Mouse (Mus musculus): Measurements from ENCODE around the gene Habp2. TPM values are rescaled to one million over a fixed set of nuclear protein-coding genes. Genes with fewer than 3 reads are reported as not detected.
"Not testable (repeated sequence)": the region's sequence is repeated elsewhere in the genome, so short reads cannot be mapped to it uniquely, and the experiment has no call there.

Gene Habp2
- total RNA-seq, 2 experiments from 2014 or later, result 0.33 TPM; not detected in 1

DNA sequence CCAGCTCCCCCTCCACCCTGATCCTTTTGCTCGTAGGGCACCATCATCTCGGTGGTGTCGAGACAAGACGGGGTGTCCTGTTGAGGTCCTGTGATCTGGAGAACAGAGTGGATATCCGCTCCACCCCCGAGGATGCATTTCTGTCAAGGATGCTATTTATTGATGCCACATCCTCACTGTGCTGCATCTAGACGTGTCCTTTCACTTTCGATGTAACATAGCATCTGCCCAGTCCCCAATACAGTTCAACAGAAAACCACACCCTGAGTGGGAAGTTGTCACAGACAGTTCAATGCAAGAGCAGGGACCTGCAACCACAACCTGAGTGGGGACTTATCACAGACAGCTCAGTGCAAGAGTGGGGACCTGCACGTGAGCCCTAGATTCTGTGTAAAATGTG, 9.7 kb downstream of the Habp2 start:
- no peak for DNase-seq

DNA sequence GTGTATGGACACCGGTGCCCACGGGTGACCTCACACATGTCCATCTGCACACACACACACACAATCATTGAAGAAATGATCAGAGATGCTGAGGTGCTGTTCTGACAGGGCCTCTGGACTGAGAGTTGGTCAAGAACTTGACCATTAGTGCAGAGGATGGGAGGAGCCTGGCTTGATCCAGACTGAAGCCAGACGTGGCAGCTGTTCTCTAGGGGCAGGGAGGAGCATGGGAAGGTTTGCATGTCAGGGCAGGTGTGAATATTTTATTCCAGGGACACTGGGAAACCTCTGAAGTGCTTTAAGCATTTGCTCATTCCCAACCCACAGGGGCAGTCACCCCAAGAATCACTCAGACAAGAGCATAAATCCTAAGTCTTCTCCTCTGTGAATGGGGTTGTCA, 10.3 kb downstream of the Habp2 start:
- DNase-seq, result no peak

DNA sequence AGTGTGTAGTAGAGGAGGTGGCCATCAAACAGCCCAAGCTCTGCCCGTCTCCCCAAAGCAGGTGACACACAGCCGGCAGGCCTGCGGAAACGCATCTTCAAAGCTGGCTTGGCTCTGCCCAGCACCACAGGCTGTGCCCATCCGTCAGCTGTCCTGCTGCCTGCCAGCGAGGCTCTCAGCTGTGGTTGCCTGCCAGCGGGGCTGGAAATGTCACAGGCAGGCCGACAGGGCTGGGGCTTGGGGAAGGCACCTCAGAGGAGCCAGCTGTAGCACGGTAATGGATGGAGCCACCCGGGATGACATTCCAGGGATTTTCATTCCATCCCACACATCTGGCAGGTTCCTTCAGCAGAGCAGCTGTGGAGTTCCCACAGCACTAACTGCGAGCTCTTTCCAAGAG, 13.9 kb downstream of the Habp2 start:
- peak; percentile 46 to 72 for DNase-seq

DNA sequence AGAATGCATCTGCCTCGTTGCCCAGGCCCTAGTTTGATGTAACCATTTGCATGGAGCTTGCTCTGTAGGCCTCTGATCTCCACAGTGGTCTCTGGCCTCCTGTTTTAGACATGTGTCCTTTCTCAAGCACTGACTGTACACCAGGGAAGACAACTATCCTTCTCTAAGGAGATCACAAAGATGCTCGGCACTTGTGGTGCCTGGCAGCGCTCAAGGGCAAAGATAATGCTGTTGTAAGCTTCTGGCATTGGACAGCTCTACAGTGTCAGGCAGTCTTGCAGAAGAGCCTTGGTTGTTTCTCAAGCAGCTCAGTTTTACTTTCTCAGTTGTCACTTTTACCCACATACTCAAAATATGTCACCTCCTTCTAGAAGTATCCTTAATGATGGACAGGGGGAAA, 29.6 kb downstream of the Habp2 start:
- peak; percentile 57 to 59 for DNase-seq

DNA sequence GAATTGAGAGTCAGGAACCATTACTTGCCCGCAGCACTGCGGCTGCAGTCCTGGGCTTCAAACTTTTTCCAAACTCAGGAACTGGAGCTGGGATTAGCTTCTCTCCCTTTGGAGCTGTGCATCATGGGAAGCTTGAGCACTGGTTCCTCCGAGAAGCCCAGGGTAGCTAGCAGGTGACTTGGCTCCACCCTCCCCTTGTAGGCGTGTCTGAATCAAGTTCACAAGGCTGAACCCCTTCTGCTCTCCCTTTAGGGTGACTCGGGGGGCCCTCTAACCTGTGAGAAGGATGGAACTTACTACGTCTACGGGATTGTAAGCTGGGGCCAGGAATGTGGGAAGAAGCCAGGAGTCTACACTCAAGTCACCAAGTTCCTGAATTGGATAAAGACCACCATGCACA, 32.3 kb downstream of the Habp2 start:
- DNase-seq, result no peak

DNA sequence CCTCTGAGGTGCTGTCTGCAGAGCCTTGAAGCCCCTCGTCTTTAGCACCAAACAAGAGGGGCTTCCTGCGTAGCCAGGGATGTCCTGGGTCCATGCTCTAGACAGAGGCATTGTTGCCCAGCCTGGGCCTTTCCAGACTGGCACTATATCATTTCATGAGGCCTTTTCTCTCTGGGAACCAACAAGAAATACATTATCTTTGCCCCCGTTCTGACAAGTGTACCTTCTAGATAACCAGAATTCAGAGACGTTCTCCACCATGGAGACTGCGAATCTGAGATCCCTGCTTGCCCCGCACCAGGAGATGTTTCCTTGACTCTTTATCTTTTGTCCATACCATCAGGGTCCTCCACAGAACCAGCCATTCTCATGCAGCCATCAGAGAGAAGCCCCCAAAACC, 32.7 kb downstream of the Habp2 start:
- DNase-seq, result no peak

DNA sequence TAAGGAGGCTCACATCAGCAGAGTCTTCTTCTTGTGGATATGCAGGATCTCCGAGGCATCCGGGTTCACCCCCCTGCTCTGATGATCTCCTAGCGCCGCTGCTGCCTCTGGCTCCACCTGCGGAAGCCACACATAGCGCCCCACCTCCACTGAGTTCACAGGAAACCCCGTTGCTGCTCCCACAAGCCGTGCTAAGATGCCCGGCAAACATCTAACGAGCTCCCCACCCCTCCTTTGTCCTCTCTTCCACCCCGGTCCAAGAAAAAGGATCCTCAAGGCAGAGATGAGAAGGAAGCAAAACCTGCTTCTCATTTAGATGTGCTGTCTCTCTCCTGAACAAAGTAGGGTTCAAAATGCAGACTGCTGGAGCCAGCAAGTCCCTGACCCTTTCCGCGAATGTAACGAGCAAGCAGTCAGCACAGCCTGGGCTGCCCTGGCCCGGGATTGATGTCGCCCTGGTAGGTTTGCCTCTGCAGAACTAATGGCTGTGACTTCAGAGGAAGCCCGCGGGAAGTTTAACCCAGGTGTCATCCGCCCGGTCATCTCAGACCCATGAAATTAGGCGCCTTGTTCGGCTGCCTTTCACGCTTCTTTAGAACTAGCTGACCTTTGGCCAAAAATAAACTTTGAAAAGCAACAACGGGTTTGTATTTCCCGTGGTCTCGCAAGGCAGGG, 33.4 kb downstream of the Habp2 start:
- DNase-seq, result no peak

DNA sequence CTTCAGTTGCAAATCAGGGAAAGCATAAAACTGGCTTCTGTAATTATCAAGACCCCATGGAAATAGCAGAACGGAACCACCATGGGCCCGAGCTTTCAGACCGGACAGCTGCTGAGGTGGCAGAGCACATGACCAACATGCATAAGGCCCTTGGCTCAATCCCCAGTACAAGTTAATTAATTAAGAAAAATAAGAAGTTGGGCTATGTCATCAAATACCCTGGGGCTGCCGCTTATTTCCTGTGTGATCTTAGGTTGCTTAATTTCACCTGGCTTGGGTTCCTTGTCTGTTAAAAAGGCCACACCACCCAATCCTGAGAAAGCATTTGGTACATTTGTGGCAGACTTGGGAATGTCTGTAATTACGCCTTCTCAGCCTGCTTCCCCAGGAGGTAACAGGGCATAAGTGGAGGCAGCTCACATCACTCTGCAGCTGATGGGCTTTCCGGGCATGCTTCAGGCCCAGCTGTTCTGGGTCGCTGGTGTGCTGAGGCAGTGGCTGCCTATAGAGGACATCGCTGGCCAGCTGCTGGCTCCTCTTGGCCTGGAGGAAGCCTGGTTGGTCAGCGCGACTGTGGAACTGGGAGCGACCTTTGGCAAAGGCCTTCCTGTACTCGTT, 34.5 kb downstream of the Habp2 start:
- no peak for DNase-seq

DNA sequence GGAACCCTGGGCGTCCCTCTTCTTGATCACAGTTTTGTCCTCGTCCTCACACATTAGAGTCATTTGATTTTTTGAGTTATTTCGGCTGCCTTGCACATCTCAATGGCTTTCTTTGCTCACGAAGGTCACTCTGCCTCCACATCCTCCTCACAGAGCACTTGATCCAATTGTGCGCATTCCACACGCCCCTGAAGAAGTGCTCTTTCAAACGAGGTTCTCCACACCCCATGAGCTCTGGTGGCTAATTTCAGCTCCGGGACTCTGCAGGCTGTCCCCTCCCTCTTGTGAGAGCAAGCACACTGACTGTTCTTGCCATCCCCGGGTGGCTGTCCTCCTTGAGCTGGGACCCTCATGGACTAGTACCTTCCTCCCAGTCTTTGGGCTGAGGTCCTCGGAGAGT, 38.7 kb downstream of the Habp2 start:
- DNase-seq, result no peak

DNA sequence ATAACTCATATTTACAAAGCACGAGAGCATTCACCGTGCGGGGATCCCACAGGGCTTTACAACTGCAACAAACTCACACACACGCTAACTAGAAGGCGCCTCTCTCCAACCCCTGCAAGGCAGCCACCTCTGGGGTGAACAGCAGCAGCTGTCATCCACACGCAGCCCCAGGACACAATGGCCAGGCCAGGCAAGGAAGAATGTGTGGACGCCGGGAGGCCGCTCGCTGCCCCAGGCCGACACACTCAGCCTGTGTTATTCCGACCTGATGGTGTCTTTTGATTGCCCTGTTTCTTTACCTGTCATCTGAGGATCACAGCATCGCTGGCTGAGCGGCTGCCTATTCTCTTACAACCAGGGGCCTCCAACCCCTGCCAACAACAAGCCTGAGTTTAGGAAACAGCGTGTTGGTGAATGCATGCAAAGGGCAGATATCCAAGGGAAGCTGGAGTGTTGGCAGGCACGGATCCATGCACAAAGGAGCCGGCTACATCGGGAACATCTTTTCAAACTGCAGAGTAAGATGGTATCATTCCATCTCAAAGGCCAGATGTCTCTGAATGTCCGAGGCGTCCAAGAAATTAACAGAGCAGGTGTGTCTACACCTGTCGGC, 39.4 kb downstream of the Habp2 start:
- DNase-seq, result no peak

DNA sequence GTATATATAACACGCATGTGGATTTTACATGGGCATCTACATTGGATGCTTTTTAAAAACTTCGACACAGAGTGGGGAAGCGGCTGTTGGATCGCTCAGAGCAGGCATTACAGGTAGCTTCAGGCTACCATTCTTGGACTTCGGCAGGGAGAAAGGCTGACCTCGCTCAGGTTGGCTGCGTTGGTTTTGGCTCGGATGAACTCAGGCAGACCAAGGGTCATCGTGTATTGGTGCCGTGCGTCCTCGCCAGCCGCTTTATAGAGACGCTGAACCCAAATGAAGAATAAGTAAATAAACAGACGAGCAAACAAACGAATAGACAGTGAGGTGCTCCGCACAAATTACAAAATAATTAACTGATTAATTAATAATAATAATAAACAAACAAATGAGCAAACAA, 49.4 kb downstream of the Habp2 start:
- no peak for DNase-seq

DNA sequence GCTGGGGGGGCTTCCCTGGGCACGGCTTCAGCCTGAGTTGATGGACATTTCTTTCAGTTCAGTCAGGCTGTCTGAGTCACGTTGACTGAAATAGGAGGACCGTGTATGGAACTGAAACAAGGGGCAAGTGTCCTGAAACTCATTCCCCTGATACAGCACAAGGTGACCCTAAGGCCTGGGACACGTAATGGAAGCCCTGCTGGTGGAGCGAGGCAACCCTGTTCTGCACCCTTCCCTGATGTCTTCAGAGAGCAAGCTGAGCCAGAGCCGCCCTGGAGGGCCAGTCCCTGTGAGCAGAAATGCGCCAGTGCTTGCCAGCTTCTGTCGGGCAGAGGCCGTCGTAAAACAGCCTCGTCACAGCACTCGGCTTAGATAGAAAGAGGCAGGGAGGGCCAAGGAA, 49.9 kb downstream of the Habp2 start:
- DNase-seq, result peak in 1 of 2 experiments; percentile 31

DNA sequence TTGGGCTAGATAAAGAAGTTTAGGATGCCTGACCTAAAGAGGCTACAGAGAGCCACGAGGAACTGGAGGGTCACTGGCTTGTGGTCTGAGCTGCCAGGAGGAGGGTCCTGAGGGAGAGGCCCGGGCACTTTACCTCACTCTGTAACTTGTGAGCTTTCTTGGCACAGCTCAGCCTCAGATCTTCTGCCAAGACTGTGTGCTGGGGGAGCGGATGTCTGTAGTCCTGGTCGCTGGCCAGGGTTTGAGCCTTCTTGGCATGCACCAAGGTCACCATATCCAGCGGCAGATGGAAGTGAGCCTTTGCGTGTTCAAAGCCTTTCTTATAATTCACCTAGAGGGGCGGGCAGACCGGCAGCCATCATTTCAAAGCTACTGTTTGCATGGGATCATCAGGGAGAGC, 55.1 kb downstream of the Habp2 start:
- peak; percentile 85 to 89 for DNase-seq

DNA sequence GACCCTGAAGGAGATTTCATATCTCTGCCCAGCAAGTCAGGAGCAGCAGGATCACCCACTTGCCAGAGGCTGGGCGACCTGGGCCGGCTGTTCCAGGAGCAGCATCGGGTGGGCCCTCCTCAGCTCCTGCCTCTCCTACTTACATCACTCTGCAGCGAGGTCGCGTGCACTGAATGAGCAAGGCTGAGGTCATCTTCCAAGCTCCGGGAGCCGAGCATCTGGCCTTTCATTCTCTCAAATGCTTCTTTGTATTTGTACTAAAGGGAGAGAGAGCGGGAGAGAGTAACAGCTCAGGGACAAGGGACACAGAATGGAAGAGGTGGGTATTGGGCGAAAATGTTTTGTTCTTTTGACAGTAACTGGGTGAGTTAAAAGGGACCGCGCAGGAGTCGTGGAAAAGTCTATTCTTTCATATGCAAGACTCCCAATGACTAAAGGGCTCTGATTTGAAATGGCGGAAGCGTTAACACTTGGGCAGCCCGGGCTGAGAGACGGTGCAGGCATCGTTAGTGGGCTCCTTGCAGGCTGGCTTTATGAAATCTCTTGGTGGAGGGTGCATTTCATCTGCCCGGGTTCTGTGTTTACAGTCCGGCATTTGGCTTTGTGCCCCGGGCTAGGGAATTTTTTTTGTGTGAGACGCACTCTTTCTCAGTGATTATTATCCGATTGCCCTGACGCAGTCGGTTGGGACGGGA, 57.1 kb downstream of the Habp2 start:
- peak; percentile 74 to 75 for DNase-seq

DNA sequence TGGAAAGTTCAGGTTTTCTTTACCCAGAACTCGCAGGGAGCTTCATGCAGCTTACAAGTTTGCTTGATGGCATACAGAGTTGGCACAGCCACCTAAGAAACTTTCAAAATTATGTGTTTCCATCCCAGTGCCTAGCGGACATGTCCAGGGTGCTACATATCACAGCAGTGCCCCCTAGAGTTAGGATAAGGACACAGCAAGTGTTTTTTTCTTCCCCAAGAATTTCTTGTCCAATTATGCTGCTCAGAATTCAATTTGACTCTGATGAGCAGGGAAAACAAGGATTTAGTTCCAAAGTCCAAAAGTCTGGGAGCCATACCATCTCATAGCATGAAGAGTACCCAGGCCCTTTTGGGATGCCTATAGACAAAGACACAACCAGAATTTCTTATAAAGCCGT, 59.1 kb downstream of the Habp2 start:
- DNase-seq, result no peak

DNA sequence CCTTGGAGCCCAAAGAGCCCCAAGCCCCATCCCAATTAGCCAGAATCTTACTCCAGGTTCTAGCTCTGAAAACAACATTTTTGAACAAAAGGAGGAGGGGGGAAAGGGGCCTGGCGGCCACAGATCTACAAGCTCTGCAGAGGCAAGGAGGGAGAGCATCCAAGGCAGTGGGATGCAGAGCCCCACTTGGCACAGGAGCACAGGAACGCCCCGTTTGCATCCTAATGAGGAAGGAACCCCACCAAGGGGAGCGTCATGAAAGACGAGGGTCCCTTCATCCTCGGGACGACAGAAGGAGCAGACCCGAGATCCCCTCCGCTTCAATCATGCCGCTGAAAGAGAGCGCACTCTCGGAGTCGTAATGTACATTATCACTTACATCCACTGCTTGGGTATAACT, 59.8 kb downstream of the Habp2 start:
- DNase-seq, result no peak

DNA sequence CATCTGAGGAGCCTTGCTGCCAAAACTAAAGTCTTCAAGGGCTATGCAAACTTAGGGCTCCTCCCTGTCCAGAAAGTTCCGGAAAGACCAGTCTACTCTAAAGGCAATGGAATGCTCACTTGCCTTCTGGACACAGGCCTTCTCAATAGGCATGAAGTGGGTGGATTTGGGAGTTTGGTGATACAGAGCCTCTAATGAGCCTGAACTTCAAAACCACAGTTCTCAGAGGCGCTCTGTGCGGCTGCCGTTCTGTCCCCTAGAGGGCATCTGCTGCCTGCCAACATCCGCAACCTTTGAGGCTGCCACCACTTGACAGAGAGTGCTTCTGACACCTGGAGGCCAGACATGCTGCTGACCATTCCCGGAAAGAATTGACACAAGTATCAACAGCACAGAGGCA, 62.4 kb downstream of the Habp2 start:
- peak; percentile 9 to 41 for DNase-seq

DNA sequence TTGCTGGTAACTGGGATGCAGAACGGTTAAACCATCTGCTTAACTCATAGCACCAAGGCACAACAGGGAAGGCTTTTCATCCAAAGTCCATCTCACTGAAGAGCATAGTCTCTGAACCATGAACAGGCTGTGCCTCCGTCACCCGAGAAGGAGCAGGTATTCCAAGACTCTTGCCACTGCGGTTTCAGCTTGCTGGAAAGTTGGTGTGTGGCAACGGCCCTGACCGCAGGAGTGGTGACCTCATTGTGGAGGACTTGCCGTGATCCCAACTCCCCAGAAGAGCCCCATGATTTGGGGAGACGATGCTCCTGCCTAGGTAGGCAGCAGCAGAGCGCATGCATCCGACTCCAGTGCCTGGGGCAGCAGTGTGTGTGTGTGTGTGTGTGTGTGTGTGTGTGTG, 66.8 kb downstream of the Habp2 start:
- DNase-seq, result no peak

DNA sequence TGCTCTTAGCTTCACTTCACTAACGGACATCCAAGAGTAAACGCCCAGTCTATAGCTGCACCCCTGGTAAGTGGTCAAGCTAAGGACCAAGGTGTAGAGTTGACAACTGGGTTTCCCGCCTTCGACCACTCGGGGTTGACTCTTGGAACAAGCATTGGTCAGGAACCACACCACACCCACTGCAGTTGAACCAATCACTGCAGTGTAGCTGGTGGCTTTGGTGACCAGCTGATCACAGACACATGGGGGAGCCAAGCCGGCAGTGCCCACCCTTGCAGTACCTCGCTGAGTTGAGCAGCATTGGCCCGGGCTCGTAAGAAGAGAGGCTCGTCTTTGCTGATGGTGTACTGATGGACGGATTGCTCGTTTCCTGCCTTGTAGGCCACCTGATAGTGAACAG, 68.3 kb downstream of the Habp2 start:
- DNase-seq, result no peak

DNA sequence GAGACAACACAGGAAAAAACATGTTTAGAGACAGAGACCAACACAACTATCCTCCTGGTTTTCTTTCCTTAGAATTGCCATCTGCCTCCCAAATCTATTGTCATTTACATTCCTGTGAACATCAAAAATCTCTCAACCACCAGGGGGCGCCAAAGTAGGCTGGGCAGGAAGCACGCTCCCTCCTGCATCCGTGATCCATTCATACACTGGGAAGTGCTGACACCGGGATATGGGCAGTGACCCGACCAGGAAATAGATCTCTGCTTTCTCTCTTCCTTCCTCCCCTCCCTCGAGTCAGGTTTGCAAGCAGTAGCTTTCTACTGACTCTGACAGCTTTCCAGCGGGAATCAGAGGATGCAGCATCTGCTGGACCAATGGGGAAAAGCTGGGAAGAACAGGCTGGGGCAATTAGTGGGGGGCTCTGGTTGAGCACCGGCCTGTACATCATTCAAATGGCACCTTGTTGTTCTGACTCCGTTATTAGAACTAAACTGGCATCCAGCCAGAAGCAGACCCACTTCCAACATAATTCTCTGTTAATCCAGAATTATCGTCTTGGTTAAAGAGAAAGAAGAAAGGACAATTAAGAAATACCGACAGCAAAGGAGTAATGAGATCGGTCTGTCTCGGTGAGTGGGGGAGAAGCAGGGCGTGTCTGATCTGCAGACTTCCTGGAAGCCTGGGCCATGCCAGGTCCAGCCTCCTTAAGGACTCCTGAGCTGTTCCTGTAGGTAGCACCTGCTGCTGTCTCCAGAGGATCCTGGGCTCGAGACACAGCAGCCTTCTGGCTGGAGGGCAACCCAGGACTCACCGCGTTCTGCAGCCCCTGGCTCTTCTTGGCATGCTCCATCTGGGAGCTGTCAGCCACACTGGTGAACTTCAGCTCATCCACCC, 69.8 kb downstream of the Habp2 start:
- DNase-seq, result peak; percentile 77 to 85

DNA sequence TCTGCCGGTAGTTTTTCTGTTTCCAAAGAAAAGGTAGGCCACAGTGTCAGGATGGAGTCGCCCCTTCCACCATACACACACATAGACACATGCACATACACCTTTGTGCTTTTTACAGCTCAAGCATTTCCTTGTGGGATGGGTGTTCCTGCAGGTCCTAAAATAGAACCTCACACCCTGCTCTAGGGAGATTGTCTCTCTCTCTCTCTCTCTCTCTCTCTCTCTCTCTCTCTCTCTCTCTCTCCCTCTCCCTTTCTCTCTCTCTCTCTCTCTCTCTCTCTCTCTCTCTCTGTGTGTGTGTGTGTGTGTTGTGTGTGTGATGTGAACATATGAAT, 70.4 kb downstream of the Habp2 start:
- not testable (repeated sequence) for DNase-seq

DNA sequence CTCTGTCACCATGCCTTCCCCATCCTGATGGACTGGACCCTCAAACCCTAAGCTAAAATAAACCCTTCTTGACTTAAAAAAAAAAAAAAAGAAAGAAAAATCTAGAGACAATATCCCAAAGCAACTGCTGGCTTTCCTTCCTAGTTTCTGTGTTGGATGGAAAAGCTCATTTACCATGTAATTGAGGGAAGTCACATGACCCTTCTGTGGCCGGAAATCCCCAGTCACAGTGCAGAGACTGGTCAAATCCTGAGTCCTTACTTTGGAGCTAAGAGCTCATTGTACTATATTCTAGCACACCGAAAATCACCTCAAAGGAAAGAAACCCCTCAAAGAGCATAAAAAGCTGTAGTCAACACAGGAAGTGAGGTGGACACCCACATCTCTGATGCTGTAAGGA, 72.0 kb downstream of the Habp2 start:
- DNase-seq, result no peak
